ENCODE assay signal across 10 mouse cellular contexts in genomic region chr4:129578466-129578865, GRCm38 (mm10). TPM values are rescaled to one million over a fixed set of nuclear protein-coding genes. Genes with fewer than 3 reads are reported as not detected.
DNase-seq lines count a peak whose midpoint lies in the region; ATAC-seq lines count a peak whose summit lies in the region.
"Had no signal": no experiment of that assay in that cellular context is flagged by ENCODE, and none has a peak within 500 bp of the region (broad histone marks: within the 10 kb centered on the region; RNA-seq: fewer than 3 reads in every experiment).

Gene Fam167b, minus strand, starts transcription at chr4:129578549.

- H3K9me3 ChIP-seq in neural tube, embryonic 12.5 days, result no peaks in the 10 kb centered on the region
- no peaks in the 10 kb centered on the region for H3K9me3 ChIP-seq in heart, embryonic 12.5 days (replicated peaks)
- H3K9me3 ChIP-seq: limb, embryonic 13.5 days had no signal

- H3K4me1 ChIP-seq in neural tube, embryonic 12.5 days, result 0 out of 2 replicates have a peak, but pooled peaks cover 5% of the 10 kb centered on the region
- peaks cover 12% of the 10 kb centered on the region for H3K4me1 ChIP-seq in heart, embryonic 12.5 days (replicated peaks)

- H3K27me3 ChIP-seq in neural tube, embryonic 12.5 days (replicated peaks), result no peaks in the 10 kb centered on the region; the same call in 1 of the 2 replicates
- H3K27me3 ChIP-seq in heart, embryonic 12.5 days (replicated peaks), result no peaks in the 10 kb centered on the region
- H3K27me3 ChIP-seq: limb, embryonic 13.5 days; Patski had no signal

- 85% methylated on average over 5 of the region's 5 CpGs for WGBS in neural tube, embryonic 12.5 days
- WGBS in heart, embryonic 12.5 days, result 57% methylated on average over 5 of the region's 5 CpGs

- no peak within 1 kb of the TSS for H3K9ac ChIP-seq in neural tube, embryonic 12.5 days
- H3K9ac ChIP-seq in heart, embryonic 12.5 days, result no peak within 1 kb of the TSS
- H3K9ac ChIP-seq: limb, embryonic 13.5 days had no signal

- H3K4me3 ChIP-seq in neural tube, embryonic 12.5 days, result no peak within 1 kb of the TSS
- 0 out of 2 replicates have a peak within 1 kb of the TSS, but pooled peaks have one; percentile 9 for H3K4me3 ChIP-seq in heart, embryonic 12.5 days
- H3K4me3 ChIP-seq: limb, embryonic 13.5 days had no signal

- ATAC-seq in neural tube, embryonic 12.5 days (ENCODE audit: low FRiP score, low read depth), result no peak
- no peak for ATAC-seq in heart, embryonic 12.5 days (ENCODE audit: insufficient number of reproducible peaks, low FRiP score)
- ATAC-seq in monocyte, adult 5-6 weeks (replicated peaks; ENCODE audit: insufficient number of reproducible peaks, low FRiP score, low TSS enrichment, poor library complexity, severe bottlenecking), result no peak
- no peak for ATAC-seq in CD4-positive, CD25-positive, alpha-beta regulatory T cell, adult 4 months
- ATAC-seq: Patski had no signal

- DNase-seq in neural tube, embryonic 10.5 days (ENCODE audit: extremely low spot score, low spot score), result no peak
- peak; percentile 76 to 88 for DNase-seq in kidney, postnatal 25 days
- no peak for DNase-seq in frontal cortex, postnatal 25 days (ENCODE audit: low spot score in 2 of 2)
- DNase-seq in embryo, embryonic 10 days (ENCODE audit: low spot score), result no peak

- peak within 1 kb of the TSS; percentile 16; the same call in 1 of the 2 replicates for H3K4me2 ChIP-seq in neural tube, embryonic 12.5 days (replicated peaks)
- peak within 1 kb of the TSS; percentile 30 for H3K4me2 ChIP-seq in heart, embryonic 12.5 days

- no peaks in the 10 kb centered on the region for H3K36me3 ChIP-seq in neural tube, embryonic 12.5 days
- no peaks in the 10 kb centered on the region for H3K36me3 ChIP-seq in heart, embryonic 12.5 days
- H3K36me3 ChIP-seq: limb, embryonic 13.5 days had no signal

- H3K27ac ChIP-seq in neural tube, embryonic 12.5 days, result no peak within 1 kb of the TSS
- H3K27ac ChIP-seq in heart, embryonic 12.5 days (ENCODE audit: poor library complexity, severe bottlenecking), result peak within 1 kb of the TSS; percentile 56
- H3K27ac ChIP-seq: limb, embryonic 13.5 days had no signal

RNA-seq across cellular contexts. Expression of gene Fam167b, which starts in this region (rescaled TPM):
- polyA plus RNA-seq in neural tube, embryonic 12.5 days (2016; fragmentation: Nextera tagmentation; extraction: Ambion mirVana), result 1.5 and 2.2 TPM in 2 replicates
- polyA plus RNA-seq in heart, embryonic 12.5 days (2016; fragmentation: Nextera tagmentation; extraction: Ambion mirVana), result 4.3 and 4.7 TPM in 2 replicates
- not detected in 3 replicates for total RNA-seq in monocyte, adult 5-6 weeks (2017)
- under 1 TPM in 1 of 2 experiments, not detected in 1; 0.86 TPM for polyA plus RNA-seq in CD4-positive, CD25-positive, alpha-beta regulatory T cell, adult 4 months (2017; shearing (Covaris generic))
- polyA plus RNA-seq: Patski had no signal

Comparison
In these comparisons a context has a peak if more than half of its experiments do, and no peak if none do; other contexts are left out.
1. DNase-seq: peak in kidney, postnatal 25 days (2 of 2); none in neural tube, embryonic 10.5 days (single experiment), frontal cortex, postnatal 25 days (0 of 2) and embryo, embryonic 10 days (single experiment).